In the genomic region with DNA sequence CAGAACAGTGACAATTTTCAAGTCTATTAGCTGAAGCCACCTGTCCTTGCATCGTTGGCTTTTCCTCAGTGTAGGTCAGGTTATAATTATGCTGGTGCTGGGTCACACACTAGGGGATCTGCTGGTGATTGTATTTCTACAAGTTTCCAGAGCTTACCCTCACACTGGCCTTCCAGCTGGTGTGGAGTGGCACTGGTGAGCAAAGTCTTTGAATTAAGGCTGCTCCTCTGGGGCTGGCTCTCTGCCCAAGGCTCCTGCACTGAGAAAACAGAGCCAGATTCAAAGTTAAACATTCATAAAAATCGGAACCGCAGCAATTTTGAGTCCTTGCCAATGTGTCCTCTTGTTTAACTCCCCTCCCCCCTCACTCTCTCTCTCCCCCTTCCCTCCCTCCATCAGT, we compare ENCODE assay signal across 10 mouse cellular contexts.
A peak's percentile ranks its signal among the peaks of the same experiment; 100 is the strongest.
DNase-seq lines count a peak whose midpoint lies in the region; ATAC-seq and TF ChIP-seq lines count a peak whose summit lies in the region.
"Had no signal": no experiment of that assay in that cellular context is flagged by ENCODE, and none has a peak within 500 bp of the region (broad histone marks: within the 10 kb centered on the region; RNA-seq: fewer than 3 reads in every experiment).

No protein-coding gene starts in this region.

- WGBS in midbrain, postnatal 0 days, result 53% methylated on average over 3 of the region's 3 CpGs
- WGBS in midbrain, embryonic 11.5 days, result 75% methylated on average over 3 of the region's 3 CpGs
- WGBS in embryonic facial prominence, embryonic 12.5 days, result 41% methylated on average over 3 of the region's 3 CpGs
- 26% methylated on average over 3 of the region's 3 CpGs for WGBS in limb, embryonic 12.5 days
- WGBS in stomach, postnatal 0 days, result 10% methylated on average over 3 of the region's 3 CpGs

- no peak overlapping the region for H3K4me2 ChIP-seq in midbrain, postnatal 0 days (ENCODE audit: low read depth, low read length, poor library complexity, severe bottlenecking)
- no peak overlapping the region for H3K4me2 ChIP-seq in midbrain, embryonic 11.5 days
- H3K4me2 ChIP-seq in embryonic facial prominence, embryonic 12.5 days (replicated peaks), result no peak overlapping the region
- H3K4me2 ChIP-seq in limb, embryonic 12.5 days, result peak overlapping the region; percentile 9; the same call in 1 of the 2 replicates
- H3K4me2 ChIP-seq in stomach, postnatal 0 days (replicated peaks; ENCODE audit: low read depth), result no peak overlapping the region

- DNase-seq in midbrain, postnatal 0 days (ENCODE audit: low spot score), result peak; percentile 49
- DNase-seq in midbrain, embryonic 11.5 days (ENCODE audit: low spot score, missing footprints), result no peak
- peak; percentile 79 for DNase-seq in stomach, postnatal 0 days (ENCODE audit: low spot score)
- no peak for DNase-seq in T-cell, adult 2 months (ENCODE audit: low spot score)
- DNase-seq: heart, postnatal 10 days; thymus, adult 2 months had no signal

- H3K27me3 ChIP-seq in midbrain, postnatal 0 days (ENCODE audit: insufficient read depth, low read length), result no peaks in the 10 kb centered on the region
- H3K27me3 ChIP-seq in midbrain, embryonic 11.5 days (ENCODE audit: control insufficient read depth, insufficient read depth, low read length), result no peaks in the 10 kb centered on the region
- no peaks in the 10 kb centered on the region for H3K27me3 ChIP-seq in embryonic facial prominence, embryonic 12.5 days
- H3K27me3 ChIP-seq in limb, embryonic 12.5 days, result no peaks in the 10 kb centered on the region
- no peaks in the 10 kb centered on the region for H3K27me3 ChIP-seq in stomach, postnatal 0 days (ENCODE audit: control insufficient read depth, insufficient read depth, low read length)

- no peaks in the 10 kb centered on the region for H3K4me1 ChIP-seq in midbrain, postnatal 0 days (ENCODE audit: insufficient read depth, low read length)
- H3K4me1 ChIP-seq in midbrain, embryonic 11.5 days (ENCODE audit: control insufficient read depth, insufficient read depth, low read length), result no peaks in the 10 kb centered on the region
- peaks cover 6% of the 10 kb centered on the region for H3K4me1 ChIP-seq in embryonic facial prominence, embryonic 12.5 days
- peaks cover 22% of the 10 kb centered on the region for H3K4me1 ChIP-seq in limb, embryonic 12.5 days (replicated peaks)
- no peaks in the 10 kb centered on the region for H3K4me1 ChIP-seq in stomach, postnatal 0 days (replicated peaks; ENCODE audit: control insufficient read depth, insufficient read depth)

- no peak overlapping the region for H3K27ac ChIP-seq in midbrain, postnatal 0 days (ENCODE audit: low read depth, low read length)
- H3K27ac ChIP-seq in midbrain, embryonic 11.5 days (ENCODE audit: low read depth, low read length), result no peak overlapping the region
- 0 out of 2 replicates have a peak overlapping the region, but pooled peaks have one; percentile 9 for H3K27ac ChIP-seq in embryonic facial prominence, embryonic 12.5 days
- H3K27ac ChIP-seq in limb, embryonic 12.5 days, result peak overlapping the region; percentile 64
- H3K27ac ChIP-seq in stomach, postnatal 0 days (replicated peaks), result no peak overlapping the region

- no peak overlapping the region for H3K9ac ChIP-seq in midbrain, postnatal 0 days (replicated peaks; ENCODE audit: low read length, poor library complexity, severe bottlenecking)
- no peak overlapping the region for H3K9ac ChIP-seq in midbrain, embryonic 11.5 days (ENCODE audit: low read length)
- H3K9ac ChIP-seq in embryonic facial prominence, embryonic 12.5 days, result no peak overlapping the region
- no peak overlapping the region for H3K9ac ChIP-seq in limb, embryonic 12.5 days (replicated peaks)
- no peak overlapping the region for H3K9ac ChIP-seq in stomach, postnatal 0 days (ENCODE audit: low read length)

- no peak for TF ChIP-seq EP300 in stomach, postnatal 0 days (optimal IDR thresholded peaks at IDR 0.05)

- no peak overlapping the region for H3K4me3 ChIP-seq in midbrain, postnatal 0 days (ENCODE audit: low read depth, low read length)
- no peak overlapping the region for H3K4me3 ChIP-seq in midbrain, embryonic 11.5 days (ENCODE audit: low read depth, low read length)
- no peak overlapping the region for H3K4me3 ChIP-seq in embryonic facial prominence, embryonic 12.5 days
- H3K4me3 ChIP-seq in limb, embryonic 12.5 days (replicated peaks), result no peak overlapping the region
- no peak overlapping the region for H3K4me3 ChIP-seq in stomach, postnatal 0 days (ENCODE audit: low read depth, low read length)

- no peaks in the 10 kb centered on the region for H3K9me3 ChIP-seq in midbrain, postnatal 0 days (ENCODE audit: low read length)
- no peaks in the 10 kb centered on the region for H3K9me3 ChIP-seq in midbrain, embryonic 11.5 days (ENCODE audit: control insufficient read depth, low read length)
- H3K9me3 ChIP-seq in embryonic facial prominence, embryonic 12.5 days, result no peaks in the 10 kb centered on the region
- H3K9me3 ChIP-seq in limb, embryonic 12.5 days, result no peaks in the 10 kb centered on the region
- no peaks in the 10 kb centered on the region for H3K9me3 ChIP-seq in stomach, postnatal 0 days (ENCODE audit: control insufficient read depth, low read length)

- ATAC-seq in midbrain, postnatal 0 days (ENCODE audit: low FRiP score), result no peak
- ATAC-seq in midbrain, embryonic 11.5 days (ENCODE audit: low FRiP score), result no peak
- ATAC-seq in embryonic facial prominence, embryonic 12.5 days (ENCODE audit: insufficient number of reproducible peaks, insufficient read depth, low FRiP score, low TSS enrichment), result peak; percentile 60; the same call in 1 of the 2 replicates
- peak; percentile 63; the same call in 1 of the 2 replicates for ATAC-seq in limb, embryonic 12.5 days (ENCODE audit: insufficient number of reproducible peaks, insufficient read depth, low FRiP score, low TSS enrichment, low read depth)
- peak; percentile 53; the same call in 1 of the 2 replicates for ATAC-seq in stomach, postnatal 0 days (ENCODE audit: low FRiP score, low TSS enrichment)
- ATAC-seq in inflammation-experienced regulatory T-cells, adult 6 months, result no peak
- ATAC-seq in granulocyte monocyte progenitor cell, adult 5-6 weeks (replicated peaks; ENCODE audit: poor library complexity, severe bottlenecking), result no peak

- no peak for TF ChIP-seq CTCF in midbrain, postnatal 0 days (IDR thresholded peaks at IDR 0.05)
- no peak for TF ChIP-seq CTCF in stomach, postnatal 0 days (IDR thresholded peaks at IDR 0.05; ENCODE audit: low read depth)

- H3K36me3 ChIP-seq in midbrain, postnatal 0 days (ENCODE audit: insufficient read depth, low read length), result no peaks in the 10 kb centered on the region
- H3K36me3 ChIP-seq in midbrain, embryonic 11.5 days (ENCODE audit: control insufficient read depth, insufficient read depth, low read length), result no peaks in the 10 kb centered on the region
- H3K36me3 ChIP-seq in embryonic facial prominence, embryonic 12.5 days, result no peaks in the 10 kb centered on the region
- H3K36me3 ChIP-seq in limb, embryonic 12.5 days, result no peaks in the 10 kb centered on the region
- no peaks in the 10 kb centered on the region for H3K36me3 ChIP-seq in stomach, postnatal 0 days (ENCODE audit: control insufficient read depth, insufficient read depth, low read length)

Comparison
In these comparisons a context has a peak if more than half of its experiments do, and no peak if none do; other contexts are left out.
1. DNase-seq: peak in midbrain, postnatal 0 days (single experiment) and stomach, postnatal 0 days (single experiment); none in midbrain, embryonic 11.5 days (single experiment) and T-cell, adult 2 months (single experiment).
2. ATAC-seq: peak in embryonic facial prominence, embryonic 12.5 days (single experiment), limb, embryonic 12.5 days (single experiment) and stomach, postnatal 0 days (single experiment); none in midbrain, postnatal 0 days (single experiment), midbrain, embryonic 11.5 days (single experiment), inflammation-experienced regulatory T-cells, adult 6 months (single experiment) and granulocyte monocyte progenitor cell, adult 5-6 weeks (single experiment).
3. H3K27ac ChIP-seq: peak in embryonic facial prominence, embryonic 12.5 days (single experiment) and limb, embryonic 12.5 days (single experiment); none in midbrain, postnatal 0 days (single experiment), midbrain, embryonic 11.5 days (single experiment) and stomach, postnatal 0 days (single experiment).